26 mouse cellular contexts compared by ENCODE assay signal in the genomic region with DNA sequence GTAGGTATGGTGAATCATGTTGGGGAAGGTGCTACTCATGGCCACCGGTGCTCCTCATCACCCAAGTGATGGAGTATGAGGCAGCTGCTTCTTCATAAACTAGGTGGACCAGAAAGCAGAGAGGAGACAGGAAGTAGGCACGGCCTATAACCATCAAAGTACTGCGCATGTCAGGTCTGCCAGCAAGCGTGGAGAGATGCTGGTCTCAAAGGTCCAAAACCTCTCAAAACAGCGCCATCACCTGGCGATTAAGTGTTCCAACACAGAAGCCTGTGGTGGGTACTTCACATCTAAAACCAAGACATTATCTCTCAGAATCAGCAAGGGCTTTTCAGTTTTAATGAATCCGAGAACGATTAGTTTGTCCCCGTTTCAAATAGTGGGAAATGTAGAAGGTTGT.
DNase-seq lines count a peak whose midpoint lies in the region; ATAC-seq and TF ChIP-seq lines count a peak whose summit lies in the region.
"Had no signal": no experiment of that assay in that cellular context is flagged by ENCODE, and none has a peak within 500 bp of the region (broad histone marks: within the 10 kb centered on the region; RNA-seq: fewer than 3 reads in every experiment).

No protein-coding gene starts in this region.

- no peak overlapping the region for H3K27ac ChIP-seq in testis, adult 2 months (ENCODE audit: control insufficient read depth, insufficient read depth, low read depth, low read length)
- H3K27ac ChIP-seq: embryonic facial prominence, embryonic 13.5 days; embryonic facial prominence, embryonic 15.5 days; forebrain, embryonic 10.5 days; forebrain, embryonic 12.5 days had no signal

- H3K27me3 ChIP-seq in testis, adult 2 months (ENCODE audit: control insufficient read depth, insufficient read depth, low read length) = no peaks in the 10 kb centered on the region
- H3K27me3 ChIP-seq in E14TG2a.4 (ENCODE audit: insufficient read depth, low read length) = peaks cover 2% of the 10 kb centered on the region; the same call in 1 of the 2 replicates
- H3K27me3 ChIP-seq: CH12.LX; embryonic facial prominence, embryonic 13.5 days; embryonic facial prominence, embryonic 15.5 days; forebrain, embryonic 12.5 days had no signal

- no peak overlapping the region for H3K4me3 ChIP-seq in testis, adult 2 months (ENCODE audit: control insufficient read depth, low read depth, low read length)
- H3K4me3 ChIP-seq in E14TG2a.4 (replicated peaks; ENCODE audit: low read length) = no peak overlapping the region
- H3K4me3 ChIP-seq: embryonic facial prominence, embryonic 13.5 days; embryonic facial prominence, embryonic 15.5 days; erythroblast, embryonic 14.5 days; forebrain, embryonic 10.5 days; forebrain, embryonic 12.5 days had no signal

- peak; percentile 16 for DNase-seq in CD4-positive, CD25-positive, alpha-beta regulatory T cell, adult 2 months (ENCODE audit: low read depth, low spot score)
- no peak for DNase-seq in testis, postnatal 10 days (ENCODE audit: low spot score)
- no peak for DNase-seq in frontal cortex, postnatal 14 days (ENCODE audit: low spot score in 2 of 2)
- DNase-seq: adrenal gland, adult 8-10 months; adrenal gland, postnatal 14 days; adrenal gland, postnatal 36 days; B cell, adult 2 months; cerebellum, adult 11-12 months; cerebellum, adult 2 months; cerebellum, adult 9-10 months; cerebellum, postnatal 10 days; cerebellum, postnatal 25 days; embryo, embryonic 11 days had no signal

- no peaks in the 10 kb centered on the region for H3K36me3 ChIP-seq in testis, adult 2 months (ENCODE audit: control insufficient read depth, insufficient read depth, low read length)
- H3K36me3 ChIP-seq in E14TG2a.4 (ENCODE audit: insufficient read depth, low read length) = no peaks in the 10 kb centered on the region
- H3K36me3 ChIP-seq: embryonic facial prominence, embryonic 13.5 days; embryonic facial prominence, embryonic 15.5 days; forebrain, embryonic 10.5 days; forebrain, embryonic 12.5 days had no signal

- H3K9me3 ChIP-seq in E14TG2a.4 (ENCODE audit: low read length) = peaks cover 5% of the 10 kb centered on the region; the same call in 1 of the 2 replicates
- H3K9me3 ChIP-seq: embryonic facial prominence, embryonic 13.5 days; embryonic facial prominence, embryonic 15.5 days; forebrain, embryonic 12.5 days had no signal

- TF ChIP-seq POLR2A in testis, adult 2 months (IDR thresholded peaks at IDR 0.05; ENCODE audit: control insufficient read depth, low read depth, low read length) = no peak

- no peak for ATAC-seq in CD4-positive, CD25-positive, alpha-beta regulatory T cell, adult 4 months
- 0 out of 4 replicates have a peak, but pooled peaks have one; percentile 12 to 21 for ATAC-seq in hematopoietic stem cell, adult 5-6 weeks (replicated peaks in 1 of 2; ENCODE audit: insufficient read depth in 1 of 2, low FRiP score in 2 of 2, low TSS enrichment in 1 of 2, low read depth in 1 of 2, poor library complexity in 2 of 2, severe bottlenecking in 2 of 2)
- ATAC-seq: activated CD4-positive, CD25-positive, alpha-beta regulatory T cell, adult 4 months; forebrain, embryonic 14.5 days; forebrain, embryonic 16.5 days had no signal

- peaks cover 2% of the 10 kb centered on the region; the same call in 1 of the 2 replicates for H3K4me1 ChIP-seq in testis, adult 2 months (ENCODE audit: control insufficient read depth, insufficient read depth, low read length)
- H3K4me1 ChIP-seq in E14TG2a.4 (replicated peaks; ENCODE audit: low read depth, low read length) = peaks cover 17% of the 10 kb centered on the region
- H3K4me1 ChIP-seq: embryonic facial prominence, embryonic 13.5 days; embryonic facial prominence, embryonic 15.5 days; forebrain, embryonic 10.5 days; forebrain, embryonic 12.5 days had no signal

- TF ChIP-seq CTCF in testis, adult 2 months (IDR thresholded peaks at IDR 0.05; ENCODE audit: control insufficient read depth, insufficient read depth, insufficient replicate concordance, low read depth, low read length) = peak; percentile 57; the same call in 1 of the 2 replicates
- TF ChIP-seq CTCF in E14TG2a.4 (conservative IDR thresholded peaks at IDR 0.05; ENCODE audit: low read length) = peak; percentile 36
